Mouse (Mus musculus): Measurements from ENCODE around the gene Bend5.

The Bend5 gene

GRCm38 (mm10) chr4:111487233-111487843 is 72.5 kb downstream of the Bend5 start:
- DNase-seq, result no peak

GRCm38 (mm10) chr4:111493750-111494404 is 79.1 kb downstream of the Bend5 start:
- peak in 1 of 2 experiments; percentile 5 for DNase-seq

GRCm38 (mm10) chr4:111495949-111496348 is 81.1 kb downstream of the Bend5 start:
- DNase-seq, result peak; percentile 50 to 62

GRCm38 (mm10) chr4:111498751-111499150 is 83.9 kb downstream of the Bend5 start:
- DNase-seq, result no peak

GRCm38 (mm10) chr4:111501441-111501840 is 86.6 kb downstream of the Bend5 start:
- no peak for DNase-seq

- DNase-seq, result no peak
These were observed 88.3 kb downstream of the Bend5 start for GRCm38 (mm10) chr4:111502965-111503727.

GRCm38 (mm10) chr4:111504952-111505351 is 90.1 kb downstream of the Bend5 start:
- DNase-seq, result no peak

Data from lung, adult 18-20 months (tissue).